Mouse (Mus musculus) midbrain, postnatal 0 days (tissue): Measurements from ENCODE around the gene Cux1. TPM values are rescaled to one million over a fixed set of nuclear protein-coding genes. Genes with fewer than 3 reads are reported as not detected.

Experiments used
- ATAC-seq: fragments of 200-750 bp; cut with Nextera tagmentation; 2 replicates; pipeline ENCODE4 v1.8.0; 2017; ENCODE audit warnings: moderate number of reproducible peaks, mild to moderate bottlenecking, moderate TSS enrichment, moderate library complexity; ENCODE audit not compliant: low FRiP score
- DNase-seq: peaks from one replicate; pipeline ENCODE4 v3.0.0-alpha.2; 2015; ENCODE audit warnings: low spot score
- H3K27ac ChIP-seq: fragments of 300-500 bp; sonication (generic); 2 replicates; pipeline ENCODE4 v1.5.1; 2014; ENCODE audit warnings: low read depth, mild to moderate bottlenecking, low read length, mixed read lengths
- H3K27me3 ChIP-seq: fragments of 300-500 bp; sonication (generic); 2 replicates; pipeline ENCODE4 v1.6.1; 2014; ENCODE audit warnings: low read length, control low read depth, mixed read lengths; ENCODE audit not compliant: insufficient read depth
- H3K36me3 ChIP-seq: fragments of 300-500 bp; sonication (generic); 2 replicates; pipeline ENCODE4 v1.6.1; 2014; ENCODE audit warnings: low read length, control low read depth, mixed read lengths; ENCODE audit not compliant: insufficient read depth
- H3K4me1 ChIP-seq: fragments of 300-500 bp; sonication (generic); 2 replicates; pipeline ENCODE4 v1.6.1; 2014; ENCODE audit warnings: mild to moderate bottlenecking, control low read depth, antibody characterized with exemption, low read length, mixed read lengths; ENCODE audit not compliant: insufficient read depth
- H3K4me2 ChIP-seq: fragments of 300-500 bp; sonication (generic); 2 replicates; pipeline ENCODE4 v1.6.1; 2014; ENCODE audit warnings: low read depth, mild to moderate bottlenecking, low read length, mixed read lengths; ENCODE audit not compliant: poor library complexity, severe bottlenecking
- H3K4me3 ChIP-seq: fragments of 300-500 bp; sonication (generic); 2 replicates; pipeline ENCODE4 v1.5.1; 2014; ENCODE audit warnings: low read depth, mild to moderate bottlenecking, low read length, moderate library complexity
- H3K9ac ChIP-seq: fragments of 300-500 bp; sonication (generic); replicated peaks from 2 replicates; pipeline ENCODE4 v1.6.1; 2014; ENCODE audit warnings: mild to moderate bottlenecking, low read length, moderate library complexity, mixed read lengths; ENCODE audit not compliant: poor library complexity, severe bottlenecking
- H3K9me3 ChIP-seq: fragments of 300-500 bp; sonication (generic); 2 replicates; pipeline ENCODE4 v1.6.1; 2016; ENCODE audit warnings: low read length, control low read depth
- CTCF ChIP-seq: IDR thresholded peaks from 2 replicates; pipeline ENCODE4 v1.5.1; 2016; ENCODE audit warnings: antibody characterized with exemption, mild to moderate bottlenecking
- WGBS: fragments of 180-500 bp; shearing (Covaris S2); extraction: QIAGEN DNeasy Blood & Tissue Kit; methylation state at CpG from one replicate; pipeline ENCODE4 v1.1.7; 2014; 5-methylcytosine and 5-hydroxymethylcytosine counted together
- polyA plus RNA-seq: library from polyadenylated mRNA; unstranded; fragments of >200 nt; fragmentation: Nextera tagmentation; extraction: Ambion mirVana; gene quantifications from 2 replicates; pipeline ENCODE4 v1.2.1, GENCODE M21; 2015
- total RNA-seq: library from RNA; depleted of rRNA; stranded (reverse); fragments of >200 nt; gene quantifications from 2 replicates; pipeline ENCODE4 v1.2.3, GENCODE M21; 2014

The Cux1 gene
- total and polyA plus RNA-seq, 2 experiments from 2014 or later, result 97.9 to 133 TPM

GRCm38 (mm10) chr5:136332786-136333462 lies 234.4 kb downstream of the Cux1 start:
- H3K36me3 ChIP-seq, result peaks cover 13% of the 10 kb centered on the region; the same call in 1 of the 2 replicates
- H3K27me3 ChIP-seq, result no peaks in the 10 kb centered on the region
- no peaks in the 10 kb centered on the region for H3K4me1 ChIP-seq
- no peaks in the 10 kb centered on the region for H3K9me3 ChIP-seq
- ATAC-seq (no peak), DNase-seq (peak; percentile 42)
- 56% methylated on average over 11 of the region's 11 CpGs for WGBS
- H3K9ac ChIP-seq, result no peak overlapping the region
- 0 out of 2 replicates have a peak overlapping the region, but pooled peaks have one; percentile 47 for H3K27ac ChIP-seq
- no peak overlapping the region for H3K4me2 ChIP-seq
- no peak overlapping the region for H3K4me3 ChIP-seq
- no peak for TF ChIP-seq CTCF

DNA sequence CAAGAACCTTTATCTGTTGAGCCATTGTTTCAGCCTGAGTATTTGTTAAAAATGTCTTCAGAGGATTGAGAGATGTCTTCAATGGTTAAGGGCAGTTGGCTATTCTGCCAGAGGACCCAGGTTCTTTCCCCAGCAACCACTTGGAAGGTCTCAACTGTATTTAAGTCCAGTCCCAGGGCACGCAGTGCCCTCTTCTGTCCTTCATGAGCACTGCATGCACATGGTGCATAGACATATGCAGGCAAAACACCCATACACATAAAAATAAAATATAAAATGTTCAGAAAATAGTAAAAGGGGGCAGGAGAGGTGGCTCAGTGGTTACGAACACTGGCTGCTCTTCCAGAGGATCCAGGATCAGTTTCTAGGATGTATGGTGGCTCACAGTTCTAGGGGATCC lies 239.6 kb downstream of the Cux1 start:
- no peak overlapping the region for H3K27ac ChIP-seq
- DNase-seq (no peak), ATAC-seq (no peak)
- no peak overlapping the region for H3K4me3 ChIP-seq
- TF ChIP-seq CTCF, result peak; percentile 41
- no peaks in the 10 kb centered on the region for H3K9me3 ChIP-seq
- no peak overlapping the region for H3K9ac ChIP-seq
- H3K4me1 ChIP-seq, result no peaks in the 10 kb centered on the region
- WGBS, result 96% methylated on average over 2 of the region's 2 CpGs
- no peak overlapping the region for H3K4me2 ChIP-seq
- H3K27me3 ChIP-seq, result no peaks in the 10 kb centered on the region
- peaks cover 12% of the 10 kb centered on the region for H3K36me3 ChIP-seq

- H3K9ac ChIP-seq, result no peak overlapping the region
- peaks cover 12% of the 10 kb centered on the region for H3K36me3 ChIP-seq
- no peak overlapping the region for H3K4me2 ChIP-seq
- ATAC-seq (no peak), DNase-seq (no peak)
- no peak overlapping the region for H3K4me3 ChIP-seq
- no peak overlapping the region for H3K27ac ChIP-seq
- no peak for TF ChIP-seq CTCF
- H3K4me1 ChIP-seq, result no peaks in the 10 kb centered on the region
- WGBS, result 94% methylated on average over 13 of the region's 13 CpGs
- no peaks in the 10 kb centered on the region for H3K9me3 ChIP-seq
- no peaks in the 10 kb centered on the region for H3K27me3 ChIP-seq
These were observed 240.7 kb downstream of the Cux1 start for GRCm38 (mm10) chr5:136326626-136327025.

GRCm38 (mm10) chr5:136324506-136324905 lies 242.8 kb downstream of the Cux1 start:
- TF ChIP-seq CTCF, result no peak
- DNase-seq (no peak), ATAC-seq (no peak)
- Histone ChIP-seq H3K27ac (no peak overlapping the region), H3K4me1 (no peaks in the 10 kb centered on the region), H3K4me3 (no peak overlapping the region), H3K9me3 (no peaks in the 10 kb centered on the region), H3K27me3 (no peaks in the 10 kb centered on the region), H3K4me2 (no peak overlapping the region), H3K9ac (no peak overlapping the region), H3K36me3 (peaks cover 13% of the 10 kb centered on the region)
- WGBS, result 76% methylated on average over 4 of the region's 4 CpGs

DNA sequence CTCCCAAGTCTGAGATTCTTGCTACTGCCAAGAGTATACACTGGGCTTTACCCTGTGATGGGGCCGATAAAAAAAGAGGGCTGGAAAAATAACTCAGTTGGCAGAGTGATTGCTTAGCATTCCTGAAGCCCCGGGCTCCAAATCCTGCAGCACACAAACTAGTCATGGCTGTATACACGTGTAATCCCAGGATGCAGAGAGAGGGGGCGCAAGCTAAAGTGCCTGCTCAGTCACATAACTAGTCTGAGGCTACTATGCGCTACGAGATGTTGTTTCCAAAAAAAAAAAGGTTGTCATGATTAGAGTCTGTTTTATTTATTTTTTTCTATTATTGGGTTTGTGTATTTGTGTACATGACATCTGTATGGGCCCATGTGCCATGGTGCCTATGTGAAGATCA lies 245.9 kb downstream of the Cux1 start:
- Histone ChIP-seq H3K4me1 (no peaks in the 10 kb centered on the region), H3K4me3 (no peak overlapping the region), H3K9ac (no peak overlapping the region), H3K9me3 (no peaks in the 10 kb centered on the region), H3K27me3 (no peaks in the 10 kb centered on the region), H3K27ac (no peak overlapping the region), H3K4me2 (no peak overlapping the region), H3K36me3 (peaks cover 17% of the 10 kb centered on the region)
- DNase-seq (no peak), ATAC-seq (no peak)
- TF ChIP-seq CTCF, result peak; percentile 64
- WGBS, result 80% methylated on average over 6 of the region's 6 CpGs

DNA sequence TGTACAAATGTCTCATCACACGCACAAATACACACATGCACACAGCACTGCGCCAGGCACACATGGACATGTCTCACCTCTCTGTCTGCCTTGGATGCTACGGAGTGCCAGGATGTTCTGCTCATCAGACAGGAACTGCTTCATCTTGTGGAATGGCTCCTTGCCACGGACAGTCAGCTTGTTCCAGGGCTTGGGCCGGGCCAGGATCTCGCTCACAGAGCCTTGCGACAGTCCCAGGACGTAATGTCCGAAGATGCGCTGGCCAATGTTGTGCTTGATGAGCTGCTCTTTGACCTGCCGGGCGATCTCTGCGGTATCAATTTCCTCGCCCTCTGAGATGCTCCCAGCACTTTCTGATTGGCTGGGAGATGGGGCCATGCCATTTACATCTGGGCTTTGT lies 254.7 kb downstream of the Cux1 start:
- no peak overlapping the region for H3K9ac ChIP-seq
- no peaks in the 10 kb centered on the region for H3K9me3 ChIP-seq
- WGBS, result 95% methylated on average over 14 of the region's 14 CpGs
- H3K4me3 ChIP-seq, result no peak overlapping the region
- no peak overlapping the region for H3K27ac ChIP-seq
- H3K27me3 ChIP-seq, result no peaks in the 10 kb centered on the region
- H3K4me1 ChIP-seq, result no peaks in the 10 kb centered on the region
- DNase-seq (no peak), ATAC-seq (no peak)
- TF ChIP-seq CTCF, result no peak
- H3K36me3 ChIP-seq, result peaks cover 55% of the 10 kb centered on the region
- H3K4me2 ChIP-seq, result no peak overlapping the region
